ENCODE assay signal across 24 mouse cellular contexts in genomic region chr4:124781361-124781760, GRCm38 (mm10). TPM values are rescaled to one million over a fixed set of nuclear protein-coding genes. Genes with fewer than 3 reads are reported as not detected.
DNase-seq lines count a peak whose midpoint lies in the region; ATAC-seq and TF ChIP-seq lines count a peak whose summit lies in the region.
"Had no signal": no experiment of that assay in that cellular context is flagged by ENCODE, and none has a peak within 500 bp of the region (broad histone marks: within the 10 kb centered on the region; RNA-seq: fewer than 3 reads in every experiment).

No protein-coding gene starts in this region.

- no peak for TF ChIP-seq CTCF in cerebellum, adult 2 months (IDR thresholded peaks at IDR 0.05; ENCODE audit: borderline replicate concordance, insufficient read depth, low read depth, low read length)

- H3K27me3 ChIP-seq in cerebellum, adult 2 months (ENCODE audit: control insufficient read depth, insufficient read depth, low read length), result no peaks in the 10 kb centered on the region
- H3K27me3 ChIP-seq: forebrain, embryonic 13.5 days; heart, embryonic 13.5 days; Patski had no signal

- no peak; the same call in 1 of the 2 replicates for ATAC-seq in cerebellum, adult (ENCODE audit: insufficient number of reproducible peaks, low FRiP score, low TSS enrichment)
- ATAC-seq: forebrain, embryonic 13.5 days; hindbrain, postnatal 0 days; inflammation-experienced regulatory T-cells, adult 6 months; intestine, embryonic 16.5 days; Patski had no signal

- H3K4me1 ChIP-seq in cerebellum, adult 2 months (ENCODE audit: control insufficient read depth, insufficient read depth, low read length), result no peaks in the 10 kb centered on the region
- H3K4me1 ChIP-seq: forebrain, embryonic 10.5 days; forebrain, embryonic 13.5 days; heart, embryonic 10.5 days; heart, embryonic 13.5 days had no signal

- no peak for TF ChIP-seq POLR2A in cerebellum, adult 2 months (IDR thresholded peaks at IDR 0.05; ENCODE audit: borderline replicate concordance, insufficient read depth, low read length)

- DNase-seq in cerebellum, adult 11 months, result peak; percentile 43
- peak; percentile 58 to 82 for DNase-seq in cerebellum, adult 2 months
- DNase-seq in cerebellum, postnatal 10 days, result no peak
- DNase-seq in cerebellum, adult 9-11 months, result peak; percentile 72
- DNase-seq in urinary bladder, postnatal 25 days (ENCODE audit: low spot score), result no peak
- DNase-seq in heart, adult 8-10 months (ENCODE audit: low spot score), result no peak
- no peak for DNase-seq in lung, postnatal 4 days
- DNase-seq: adrenal gland, postnatal 14 days; gastrocnemius, postnatal 25 days; heart, adult 18-20 months; heart, postnatal 14 days; heart, postnatal 4 days; kidney, adult 18-20 months; kidney, adult 9 months had no signal

- 31% methylated on average over 7 of the region's 7 CpGs for WGBS in cerebellum, adult 2 months

- no peak overlapping the region for H3K27ac ChIP-seq in cerebellum, adult 2 months (ENCODE audit: insufficient read depth, low read length)
- H3K27ac ChIP-seq: forebrain, embryonic 10.5 days; forebrain, embryonic 13.5 days; heart, embryonic 10.5 days; heart, embryonic 13.5 days; hindbrain, embryonic 14.5 days; hindbrain, postnatal 0 days had no signal

- no peak overlapping the region for H3K4me3 ChIP-seq in cerebellum, adult 2 months (replicated peaks; ENCODE audit: insufficient read depth, low read depth, low read length)
- H3K4me3 ChIP-seq: forebrain, embryonic 10.5 days; forebrain, embryonic 13.5 days; heart, embryonic 10.5 days; heart, embryonic 13.5 days had no signal

RNA-seq across cellular contexts. Expression of gene Mtf1, which starts 20.5 kb away (rescaled TPM):
- 14.9 and 17.0 TPM in 2 replicates for polyA plus RNA-seq in cerebellum, adult 2 months (2012; rRNA removed)
- total RNA-seq in heart, adult 8-10 months (2022), result 10 to 100 TPM; 12.5 to 18.4 (median 14.5) TPM

RNA-seq across cellular contexts. Expression of gene Inpp5b, which starts 39.7 kb away (rescaled TPM):
- polyA plus RNA-seq in cerebellum, adult 2 months (2012; rRNA removed), result 92.4 and 102 TPM in 2 replicates
- total RNA-seq in heart, adult 8-10 months (2022), result 1 to 10 TPM; 6.5 to 9.9 (median 7.3) TPM

Comparison
In these comparisons a context has a peak if more than half of its experiments do, and no peak if none do; other contexts are left out.
1. DNase-seq: peak in cerebellum, adult 11 months (single experiment), cerebellum, adult 2 months (2 of 2) and cerebellum, adult 9-11 months (single experiment); none in cerebellum, postnatal 10 days (0 of 2), urinary bladder, postnatal 25 days (single experiment), heart, adult 8-10 months (single experiment) and lung, postnatal 4 days (0 of 2).